Mouse (Mus musculus) heart, embryonic 16.5 days (tissue): ENCODE results near the gene Nckap5. TPM values are rescaled to one million over a fixed set of nuclear protein-coding genes. Genes with fewer than 3 reads are reported as not detected.

ENCODE experiments used
- ATAC-seq: fragments of 200-750 bp; cut with Nextera tagmentation; replicated peaks from 2 replicates; pipeline ENCODE4 v1.8.0; 2017; ENCODE audit warnings: moderate number of reproducible peaks; ENCODE audit not compliant: insufficient read depth, low FRiP score; ENCODE audit errors: extremely low read depth
- H3K27ac ChIP-seq: fragments of 300-500 bp; sonication (generic); 2 replicates; pipeline ENCODE4 v1.5.1; 2014; ENCODE audit warnings: mild to moderate bottlenecking, low read length, control low read depth, moderate library complexity
- H3K27me3 ChIP-seq: fragments of 300-500 bp; sonication (generic); 2 replicates; pipeline ENCODE4 v1.6.1; 2014; ENCODE audit warnings: low read length, mixed read lengths; ENCODE audit not compliant: control insufficient read depth, insufficient read depth
- H3K36me3 ChIP-seq: fragments of 300-500 bp; sonication (generic); 2 replicates; pipeline ENCODE4 v1.6.1; 2014; ENCODE audit not compliant: control insufficient read depth, insufficient read depth
- H3K4me1 ChIP-seq: fragments of 300-500 bp; sonication (generic); 2 replicates; pipeline ENCODE4 v1.6.1; 2014; ENCODE audit warnings: low read length, mixed read lengths; ENCODE audit not compliant: control insufficient read depth, insufficient read depth
- H3K4me2 ChIP-seq: fragments of 300-500 bp; sonication (generic); 2 replicates; pipeline ENCODE4 v1.6.1; 2014; ENCODE audit warnings: low read depth, mild to moderate bottlenecking, control low read depth, low read length
- H3K4me3 ChIP-seq: fragments of 300-500 bp; sonication (generic); 2 replicates; pipeline ENCODE4 v1.5.1; 2014; ENCODE audit warnings: mild to moderate bottlenecking, control low read depth, low read length
- H3K9ac ChIP-seq: fragments of 300-500 bp; sonication (generic); 2 replicates; pipeline ENCODE4 v1.6.1; 2014; ENCODE audit warnings: low read length, control low read depth
- H3K9me3 ChIP-seq: fragments of 300-500 bp; sonication (generic); replicated peaks from 2 replicates; pipeline ENCODE4 v1.6.1; 2016; ENCODE audit warnings: low read length; ENCODE audit not compliant: control insufficient read depth
- WGBS: fragments of 180-500 bp; shearing (Covaris S2); extraction: QIAGEN DNeasy Blood & Tissue Kit; methylation state at CpG from one replicate; pipeline ENCODE4 v1.1.7; 2014; 5-methylcytosine and 5-hydroxymethylcytosine counted together
- polyA plus RNA-seq: library from polyadenylated mRNA; unstranded; fragments of >200 nt; fragmentation: Nextera tagmentation; extraction: Ambion mirVana; gene quantifications from 2 replicates; pipeline ENCODE4 v1.2.1, GENCODE M21; 2015

The Nckap5 gene
- polyA plus RNA-seq, 1 experiment from 2014 or later: 8.0 TPM

DNA sequence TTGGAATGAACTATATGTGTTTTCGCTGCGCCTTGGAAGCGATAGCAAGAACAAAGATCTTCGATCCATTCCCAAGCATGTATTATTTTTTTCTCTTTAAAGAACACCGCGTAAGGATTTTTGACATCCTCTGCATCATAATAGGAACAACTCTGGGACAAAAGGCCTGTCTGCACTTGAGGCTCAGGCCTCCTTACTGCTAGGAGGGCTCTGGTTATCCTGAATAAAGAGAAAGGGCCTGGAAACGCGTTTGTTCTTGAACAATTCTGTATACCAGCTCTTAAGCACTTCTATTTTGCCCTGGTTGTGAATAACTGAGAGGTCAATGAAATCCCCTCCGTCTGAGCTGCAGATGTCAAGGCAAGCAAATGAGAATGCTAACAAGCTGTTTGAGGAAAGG, 937.4 kb downstream of the Nckap5 start:
- H3K9me3 ChIP-seq: no peaks in the 10 kb centered on the region
- WGBS: 87% methylated on average over 9 of the region's 9 CpGs

GRCm38 (mm10) chr1:125870056-125870455, 960.5 kb downstream of the Nckap5 start:
- Histone ChIP-seq H3K4me2 (no peak overlapping the region), H3K9me3 (no peaks in the 10 kb centered on the region), H3K27ac (no peak overlapping the region), H3K4me1 (no peaks in the 10 kb centered on the region), H3K36me3 (no peaks in the 10 kb centered on the region), H3K4me3 (no peak overlapping the region), H3K9ac (no peak overlapping the region), H3K27me3 (no peaks in the 10 kb centered on the region)
- no peak for ATAC-seq
- 56% methylated on average over 7 of the region's 7 CpGs for WGBS

More for the DNA sequence above, 937.4 kb downstream of the Nckap5 start:
- no peaks in the 10 kb centered on the region for H3K27me3 ChIP-seq
- H3K27ac ChIP-seq: no peak overlapping the region
- H3K4me2 ChIP-seq: no peak overlapping the region
- H3K36me3 ChIP-seq: no peaks in the 10 kb centered on the region
- no peak overlapping the region for H3K9ac ChIP-seq
- no peaks in the 10 kb centered on the region for H3K4me1 ChIP-seq
- H3K4me3 ChIP-seq: no peak overlapping the region
- no peak for ATAC-seq
